Mouse (Mus musculus) kidney, embryonic 14.5 days (tissue): ENCODE measurements around the gene Inpp5k. TPM values are rescaled to one million over a fixed set of nuclear protein-coding genes. Genes with fewer than 3 reads are reported as not detected.
A peak's percentile ranks its signal among the peaks of the same experiment; 100 is the strongest.

Experiments used
- ATAC-seq: fragments of 200-750 bp; cut with Nextera tagmentation; 2 replicates; pipeline ENCODE4 v1.8.0; 2017; ENCODE audit warnings: moderate number of reproducible peaks, mild to moderate bottlenecking, moderate TSS enrichment, moderate library complexity; ENCODE audit not compliant: low FRiP score, low TSS enrichment
- H3K27ac ChIP-seq: fragments of 300-500 bp; sonication (generic); 2 replicates; pipeline ENCODE4 v1.5.1; 2014; ENCODE audit warnings: low read depth, mild to moderate bottlenecking, low read length, moderate library complexity, mixed read lengths
- H3K27me3 ChIP-seq: fragments of 300-500 bp; sonication (generic); 2 replicates; pipeline ENCODE4 v1.6.1; 2014; ENCODE audit warnings: mild to moderate bottlenecking, low read length; ENCODE audit not compliant: control insufficient read depth, insufficient read depth
- H3K36me3 ChIP-seq: fragments of 300-500 bp; sonication (generic); 2 replicates; pipeline ENCODE4 v1.6.1; 2014; ENCODE audit warnings: low read length, mixed read lengths; ENCODE audit not compliant: control insufficient read depth, insufficient read depth
- H3K4me1 ChIP-seq: fragments of 300-500 bp; sonication (generic); 2 replicates; pipeline ENCODE4 v1.6.1; 2014; ENCODE audit warnings: low read length, mixed read lengths; ENCODE audit not compliant: control insufficient read depth, insufficient read depth
- H3K4me2 ChIP-seq: fragments of 300-500 bp; sonication (generic); replicated peaks from 2 replicates; pipeline ENCODE4 v1.6.1; 2014; ENCODE audit warnings: low read depth, mild to moderate bottlenecking, low read length
- H3K4me3 ChIP-seq: fragments of 300-500 bp; sonication (generic); 2 replicates; pipeline ENCODE4 v1.5.1; 2014; ENCODE audit warnings: mild to moderate bottlenecking, low read length
- H3K9ac ChIP-seq: fragments of 300-500 bp; sonication (generic); 2 replicates; pipeline ENCODE4 v1.6.1; 2014; ENCODE audit warnings: low read depth, mild to moderate bottlenecking, low read length, moderate library complexity
- H3K9me3 ChIP-seq: fragments of 300-500 bp; sonication (generic); 2 replicates; pipeline ENCODE4 v1.6.1; 2016; ENCODE audit warnings: low read length; ENCODE audit not compliant: control insufficient read depth
- WGBS: fragments of 180-500 bp; shearing (Covaris S2); extraction: QIAGEN DNeasy Blood & Tissue Kit; methylation state at CpG from one replicate; pipeline ENCODE4 v1.1.7; 2014; 5-methylcytosine and 5-hydroxymethylcytosine counted together
- polyA plus RNA-seq: library from polyadenylated mRNA; unstranded; fragments of >200 nt; fragmentation: Nextera tagmentation; extraction: Ambion mirVana; gene quantifications from 2 replicates; pipeline ENCODE4 v1.2.1, GENCODE M21; 2014

Gene Inpp5k
- polyA plus RNA-seq, 1 experiment from 2014 or later = 30.1 TPM

GRCm38 (mm10) chr11:75654471-75655390 is 23.9 kb downstream of the Inpp5k start:
- Histone ChIP-seq H3K36me3 (peaks cover 10% of the 10 kb centered on the region), H3K27me3 (no peaks in the 10 kb centered on the region), H3K27ac (peak overlapping the region; percentile 42; the same call in 1 of the 2 replicates), H3K9me3 (no peaks in the 10 kb centered on the region), H3K9ac (peak overlapping the region; percentile 68; the same call in 1 of the 2 replicates), H3K4me3 (peak overlapping the region; percentile 57), H3K4me1 (peaks cover 35% of the 10 kb centered on the region), H3K4me2 (peak overlapping the region; percentile 84)
- 0 out of 2 replicates have a peak, but pooled peaks have one; percentile 1 for ATAC-seq
- 43% methylated on average over 25 of the region's 25 CpGs for WGBS

- Histone ChIP-seq H3K4me1 (peaks cover 35% of the 10 kb centered on the region), H3K36me3 (peaks cover 19% of the 10 kb centered on the region), H3K27ac (peak overlapping the region; percentile 61), H3K27me3 (no peaks in the 10 kb centered on the region), H3K9me3 (no peaks in the 10 kb centered on the region), H3K4me2 (peak overlapping the region; percentile 83), H3K9ac (peak overlapping the region; percentile 68), H3K4me3 (peak overlapping the region; percentile 57)
- WGBS = 1% methylated on average over 78 of the region's 78 CpGs
- peak; percentile 39 for ATAC-seq
Measured at GRCm38 (mm10) chr11:75655621-75656545, 25.1 kb downstream of the Inpp5k start.

DNA sequence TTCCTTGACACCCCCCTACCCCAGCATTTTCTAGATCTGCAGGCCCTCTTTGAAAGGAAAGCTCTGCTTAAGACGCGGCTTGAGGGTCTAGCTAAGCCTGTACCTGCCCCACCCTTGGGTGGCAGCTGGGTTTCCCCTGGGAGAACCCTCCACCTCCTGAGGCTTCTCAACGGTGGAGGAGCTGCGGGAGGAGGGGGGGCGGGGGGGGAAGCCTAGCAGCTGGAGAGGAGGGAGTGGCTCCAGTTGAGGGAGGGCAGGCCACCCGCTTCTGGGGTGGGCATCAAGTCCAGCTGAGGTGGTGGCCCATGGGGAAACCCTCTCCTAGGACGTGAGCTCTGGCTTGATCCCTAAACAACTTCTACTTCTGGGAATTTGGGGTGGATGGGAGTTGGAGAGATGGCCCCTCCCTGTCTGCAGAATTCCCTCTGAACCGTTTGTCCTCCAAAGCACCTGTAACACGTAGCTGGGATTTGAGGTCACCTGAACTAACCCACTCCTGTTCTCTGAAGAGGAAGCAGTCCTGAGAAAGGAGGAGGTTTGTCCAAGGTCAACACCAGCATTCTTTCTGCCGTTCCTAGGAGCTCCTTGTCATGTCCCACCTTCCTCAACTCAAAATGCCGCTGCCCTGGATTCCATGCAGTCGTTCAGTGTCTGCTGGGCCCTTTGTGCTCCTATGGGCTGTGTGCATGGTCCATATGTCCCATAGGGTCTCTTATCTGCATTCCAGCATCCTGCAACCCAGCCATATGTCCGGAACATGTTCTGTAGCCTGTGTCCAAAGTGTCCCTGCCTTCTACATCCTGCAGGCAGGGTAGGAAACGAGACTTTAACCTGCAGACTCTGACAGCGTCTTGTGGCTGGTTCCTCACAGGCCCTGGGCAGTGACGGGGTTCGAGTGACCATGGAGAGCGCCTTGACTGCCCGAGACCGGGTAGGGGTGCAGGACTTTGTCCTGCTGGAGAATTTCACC is 26.1 kb downstream of the Inpp5k start:
- ATAC-seq = no peak
- Histone ChIP-seq H3K9me3 (no peaks in the 10 kb centered on the region), H3K36me3 (peaks cover 29% of the 10 kb centered on the region), H3K27me3 (no peaks in the 10 kb centered on the region), H3K4me3 (peak overlapping the region; percentile 57), H3K9ac (peak overlapping the region; percentile 68; the same call in 1 of the 2 replicates), H3K27ac (no peak overlapping the region), H3K4me1 (peaks cover 35% of the 10 kb centered on the region), H3K4me2 (peak overlapping the region; percentile 83)
- 59% methylated on average over 19 of the region's 20 CpGs for WGBS

GRCm38 (mm10) chr11:75657841-75658240 is 27.1 kb downstream of the Inpp5k start:
- Histone ChIP-seq H3K9ac (no peak overlapping the region), H3K4me3 (no peak overlapping the region), H3K4me2 (no peak overlapping the region), H3K27ac (no peak overlapping the region), H3K36me3 (peaks cover 37% of the 10 kb centered on the region), H3K9me3 (no peaks in the 10 kb centered on the region), H3K4me1 (peaks cover 27% of the 10 kb centered on the region), H3K27me3 (no peaks in the 10 kb centered on the region)
- no peak for ATAC-seq

DNA sequence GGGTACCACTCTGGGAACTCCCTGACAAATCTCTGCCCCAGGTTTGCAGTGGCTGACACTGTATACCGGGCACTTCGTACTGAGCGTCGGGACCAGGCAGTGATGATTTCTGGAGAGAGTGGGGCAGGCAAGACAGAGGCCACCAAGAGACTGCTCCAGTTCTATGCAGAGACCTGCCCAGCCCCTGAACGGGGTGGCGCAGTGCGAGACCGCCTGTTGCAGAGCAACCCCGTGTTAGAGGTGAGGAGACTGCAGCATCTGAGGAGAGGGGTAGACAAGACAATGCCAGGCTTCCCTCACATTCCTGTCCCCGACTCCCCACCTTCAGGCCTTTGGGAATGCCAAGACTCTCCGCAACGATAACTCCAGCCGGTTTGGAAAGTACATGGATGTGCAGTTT is 27.5 kb downstream of the Inpp5k start:
- H3K4me1 ChIP-seq = peaks cover 24% of the 10 kb centered on the region
- peaks cover 40% of the 10 kb centered on the region for H3K36me3 ChIP-seq
- WGBS = 92% methylated on average over 13 of the region's 13 CpGs

DNA sequence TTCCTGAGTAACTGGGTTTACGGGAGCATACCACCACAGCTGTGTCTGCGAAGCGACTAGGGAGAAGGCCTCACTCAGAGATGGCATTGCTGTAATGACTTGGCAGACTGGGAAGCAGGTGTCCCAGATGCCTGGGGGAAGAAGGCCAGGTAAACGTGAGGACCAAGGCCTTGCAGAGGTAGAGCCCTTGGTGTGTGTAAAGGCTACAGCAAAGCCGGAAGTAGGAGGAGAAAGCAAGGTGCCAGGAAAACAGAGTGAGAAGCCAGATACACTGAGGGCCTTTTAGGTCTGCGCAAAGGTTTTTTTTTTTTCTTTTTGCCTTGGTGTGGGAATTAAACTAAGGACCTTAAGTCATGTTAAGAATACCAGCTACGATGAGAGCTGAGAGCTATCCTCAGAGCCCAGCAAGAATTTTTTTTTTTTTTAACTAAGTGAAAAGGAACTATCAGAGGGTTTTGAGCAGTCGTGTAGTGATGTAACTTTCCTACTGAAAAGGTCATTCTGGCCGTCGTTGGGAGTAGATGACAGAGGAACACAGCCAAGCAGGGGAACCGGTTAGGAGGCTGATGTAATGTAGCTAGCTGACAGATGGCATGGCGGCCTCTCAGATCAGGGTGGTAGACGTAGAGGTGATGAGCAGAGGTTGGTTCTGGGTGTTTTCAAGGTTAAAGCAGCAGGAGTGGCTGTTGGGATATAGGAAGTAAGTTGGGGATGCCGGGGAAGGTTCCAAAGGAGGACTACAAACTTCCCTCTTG is 28.4 kb downstream of the Inpp5k start:
- Histone ChIP-seq H3K9me3 (no peaks in the 10 kb centered on the region), H3K27me3 (no peaks in the 10 kb centered on the region), H3K36me3 (peaks cover 40% of the 10 kb centered on the region), H3K9ac (no peak overlapping the region), H3K27ac (no peak overlapping the region), H3K4me3 (no peak overlapping the region), H3K4me2 (no peak overlapping the region), H3K4me1 (peaks cover 20% of the 10 kb centered on the region)
- no peak for ATAC-seq
- 81% methylated on average over 14 of the region's 14 CpGs for WGBS

More for the DNA sequence above, 27.5 kb downstream of the Inpp5k start:
- Histone ChIP-seq H3K9me3 (no peaks in the 10 kb centered on the region), H3K27me3 (no peaks in the 10 kb centered on the region), H3K9ac (no peak overlapping the region), H3K4me3 (no peak overlapping the region), H3K4me2 (no peak overlapping the region), H3K27ac (no peak overlapping the region)
- ATAC-seq = no peak

- H3K9ac ChIP-seq = no peak overlapping the region
- H3K36me3 ChIP-seq = peaks cover 42% of the 10 kb centered on the region
- H3K27me3 ChIP-seq = no peaks in the 10 kb centered on the region
- WGBS = 90% methylated on average over 12 of the region's 12 CpGs
- peaks cover 11% of the 10 kb centered on the region for H3K4me1 ChIP-seq
- H3K9me3 ChIP-seq = no peaks in the 10 kb centered on the region
- H3K27ac ChIP-seq = no peak overlapping the region
- no peak overlapping the region for H3K4me3 ChIP-seq
- no peak for ATAC-seq
- no peak overlapping the region for H3K4me2 ChIP-seq
Measured at GRCm38 (mm10) chr11:75660081-75660590, 29.3 kb downstream of the Inpp5k start.
